In genomic region chr15:85668871-85669651, GRCm38 (mm10) we compare ENCODE assay signal across 9 mouse cellular contexts.
DNase-seq lines count a peak whose midpoint lies in the region; ATAC-seq and TF ChIP-seq lines count a peak whose summit lies in the region.
"Had no signal": no experiment of that assay in that cellular context is flagged by ENCODE, and none has a peak within 500 bp of the region (broad histone marks: within the 10 kb centered on the region; RNA-seq: fewer than 3 reads in every experiment).

No protein-coding gene starts in this region.

- no peak for TF ChIP-seq CTCF in lung, adult 2 months (IDR thresholded peaks at IDR 0.05; ENCODE audit: insufficient read depth, low read length)

- no peak overlapping the region for H3K27ac ChIP-seq in forebrain, embryonic 11.5 days (ENCODE audit: low read depth, low read length)
- no peak overlapping the region for H3K27ac ChIP-seq in forebrain, embryonic 10.5 days
- peak overlapping the region; percentile 95; the same call in 1 of the 2 replicates for H3K27ac ChIP-seq in forebrain, embryonic 12.5 days
- peak overlapping the region; percentile 98 for H3K27ac ChIP-seq in midbrain, embryonic 16.5 days (ENCODE audit: low read length)

- WGBS in forebrain, embryonic 11.5 days = 62% methylated on average over 9 of the region's 9 CpGs
- 64% methylated on average over 9 of the region's 9 CpGs for WGBS in forebrain, embryonic 10.5 days
- 12% methylated on average over 9 of the region's 9 CpGs for WGBS in lung, adult 2 months
- 61% methylated on average over 9 of the region's 9 CpGs for WGBS in forebrain, embryonic 12.5 days
- WGBS in midbrain, embryonic 16.5 days = 57% methylated on average over 9 of the region's 9 CpGs

- H3K27me3 ChIP-seq in forebrain, embryonic 11.5 days (ENCODE audit: control insufficient read depth, insufficient read depth, low read length) = peaks cover 82% of the 10 kb centered on the region
- H3K27me3 ChIP-seq in forebrain, embryonic 10.5 days (ENCODE audit: poor library complexity, severe bottlenecking) = peaks cover 100% of the 10 kb centered on the region
- H3K27me3 ChIP-seq in forebrain, embryonic 12.5 days = peaks cover 80% of the 10 kb centered on the region
- H3K27me3 ChIP-seq in midbrain, embryonic 16.5 days (ENCODE audit: control insufficient read depth, insufficient read depth, low read depth, low read length) = peaks cover 10% of the 10 kb centered on the region
- H3K27me3 ChIP-seq: CH12.LX had no signal

- H3K4me3 ChIP-seq in forebrain, embryonic 11.5 days (ENCODE audit: low read depth, low read length) = no peak overlapping the region
- H3K4me3 ChIP-seq in forebrain, embryonic 10.5 days = no peak overlapping the region
- H3K4me3 ChIP-seq in lung, adult 2 months (replicated peaks; ENCODE audit: extremely low read depth, low read depth, low read length) = peak overlapping the region; percentile 34
- H3K4me3 ChIP-seq in forebrain, embryonic 12.5 days (replicated peaks) = 0 out of 2 replicates have a peak overlapping the region, but pooled peaks have one; percentile 4
- no peak overlapping the region for H3K4me3 ChIP-seq in midbrain, embryonic 16.5 days (ENCODE audit: low read depth, low read length)

- no peak for ATAC-seq in forebrain, embryonic 11.5 days (replicated peaks; ENCODE audit: low FRiP score)
- no peak for ATAC-seq in forebrain, embryonic 12.5 days (ENCODE audit: low FRiP score)
- no peak for ATAC-seq in midbrain, embryonic 16.5 days
- no peak for ATAC-seq in activated CD4-positive, CD25-positive, alpha-beta regulatory T cell, adult 4 months

- TF ChIP-seq POLR2A in lung, adult 2 months (IDR thresholded peaks at IDR 0.05; ENCODE audit: borderline replicate concordance, extremely low read depth, low read depth, low read length) = no peak

- peak; percentile 48 for DNase-seq in forebrain, embryonic 11.5 days (ENCODE audit: low spot score)
- no peak for DNase-seq in forebrain, embryonic 10.5 days (ENCODE audit: extremely low spot score, low spot score)
- DNase-seq in lung, adult 2 months = peak; percentile 54
- DNase-seq in lung, postnatal 14 days = no peak
- no peak for DNase-seq in yolk sac, embryonic 10.5 days (ENCODE audit: low spot score)

- 0 out of 2 replicates have a peak, but pooled peaks cover 6% of the 10 kb centered on the region for H3K4me1 ChIP-seq in forebrain, embryonic 11.5 days (replicated peaks; ENCODE audit: control insufficient read depth, insufficient read depth, low read length)
- peaks cover 21% of the 10 kb centered on the region for H3K4me1 ChIP-seq in forebrain, embryonic 10.5 days
- H3K4me1 ChIP-seq in lung, adult 2 months (ENCODE audit: control insufficient read depth, insufficient read depth, low read length) = peaks cover 8% of the 10 kb centered on the region
- peaks cover 35% of the 10 kb centered on the region for H3K4me1 ChIP-seq in forebrain, embryonic 12.5 days
- H3K4me1 ChIP-seq in midbrain, embryonic 16.5 days (ENCODE audit: control insufficient read depth, insufficient read depth, low read length) = peaks cover 13% of the 10 kb centered on the region

- no peaks in the 10 kb centered on the region for H3K36me3 ChIP-seq in forebrain, embryonic 11.5 days (ENCODE audit: control insufficient read depth, insufficient read depth, low read length)
- no peaks in the 10 kb centered on the region for H3K36me3 ChIP-seq in forebrain, embryonic 10.5 days (replicated peaks)
- H3K36me3 ChIP-seq in forebrain, embryonic 12.5 days (replicated peaks) = no peaks in the 10 kb centered on the region
- H3K36me3 ChIP-seq in midbrain, embryonic 16.5 days (ENCODE audit: control insufficient read depth, insufficient read depth, low read length) = no peaks in the 10 kb centered on the region

- no peak overlapping the region for H3K9ac ChIP-seq in forebrain, embryonic 11.5 days (ENCODE audit: low read length)
- H3K9ac ChIP-seq in forebrain, embryonic 12.5 days = no peak overlapping the region
- H3K9ac ChIP-seq in midbrain, embryonic 16.5 days (ENCODE audit: low read depth, low read length) = peak overlapping the region; percentile 1

- no peaks in the 10 kb centered on the region for H3K9me3 ChIP-seq in forebrain, embryonic 11.5 days (ENCODE audit: control insufficient read depth, low read length)
- H3K9me3 ChIP-seq in forebrain, embryonic 10.5 days = no peaks in the 10 kb centered on the region
- no peaks in the 10 kb centered on the region for H3K9me3 ChIP-seq in forebrain, embryonic 12.5 days
- no peaks in the 10 kb centered on the region for H3K9me3 ChIP-seq in midbrain, embryonic 16.5 days (replicated peaks; ENCODE audit: control insufficient read depth, low read length, poor library complexity, severe bottlenecking)

- no peak overlapping the region for H3K4me2 ChIP-seq in forebrain, embryonic 11.5 days (ENCODE audit: low read depth, low read length, severe bottlenecking)
- H3K4me2 ChIP-seq in forebrain, embryonic 12.5 days = peak overlapping the region; percentile 76
- H3K4me2 ChIP-seq in midbrain, embryonic 16.5 days (ENCODE audit: low read length) = peak overlapping the region; percentile 66

Comparison
In these comparisons a context has a peak if more than half of its experiments do, and no peak if none do; other contexts are left out.
1. DNase-seq: peak in forebrain, embryonic 11.5 days (single experiment) and lung, adult 2 months (single experiment); none in forebrain, embryonic 10.5 days (single experiment), lung, postnatal 14 days (single experiment) and yolk sac, embryonic 10.5 days (single experiment).
2. H3K27ac ChIP-seq: peak in forebrain, embryonic 12.5 days (single experiment) and midbrain, embryonic 16.5 days (single experiment); none in forebrain, embryonic 11.5 days (single experiment) and forebrain, embryonic 10.5 days (single experiment).
3. H3K4me3 ChIP-seq: peak in lung, adult 2 months (single experiment) and forebrain, embryonic 12.5 days (single experiment); none in forebrain, embryonic 11.5 days (single experiment), forebrain, embryonic 10.5 days (single experiment) and midbrain, embryonic 16.5 days (single experiment).